Mouse (Mus musculus): ENCODE measurements around the gene Elavl2. TPM values are rescaled to one million over a fixed set of nuclear protein-coding genes. Genes with fewer than 3 reads are reported as not detected.

Gene Elavl2
- polyA plus RNA-seq, 1 experiment from 2014 or later, result 144 TPM

- peaks cover 46% of the 10 kb centered on the region for H3K4me1 ChIP-seq
- no peaks in the 10 kb centered on the region for H3K27me3 ChIP-seq
- no peak for ATAC-seq (replicated peaks)
- peak overlapping the region; percentile 73 for H3K4me3 ChIP-seq
- H3K4me2 ChIP-seq (replicated peaks), result peak overlapping the region; percentile 99
- no peaks in the 10 kb centered on the region for H3K36me3 ChIP-seq
- peak overlapping the region; percentile 92 for H3K27ac ChIP-seq (replicated peaks)
- H3K9ac ChIP-seq (replicated peaks), result peak overlapping the region; percentile 89
- WGBS, result under 1% methylated on average over 7 of the region's 7 CpGs
- no peaks in the 10 kb centered on the region for H3K9me3 ChIP-seq
Observed at GRCm38 (mm10) chr4:91375372-91375687, 25.3 kb downstream of the Elavl2 start.

GRCm38 (mm10) chr4:91374571-91375371 is 25.8 kb downstream of the Elavl2 start:
- Histone ChIP-seq H3K27ac (replicated peaks) (peak overlapping the region; percentile 92), H3K4me3 (peak overlapping the region; percentile 73), H3K36me3 (no peaks in the 10 kb centered on the region), H3K4me2 (replicated peaks) (peak overlapping the region; percentile 99), H3K27me3 (no peaks in the 10 kb centered on the region), H3K4me1 (peaks cover 48% of the 10 kb centered on the region), H3K9ac (replicated peaks) (peak overlapping the region; percentile 89), H3K9me3 (no peaks in the 10 kb centered on the region)
- under 1% methylated on average over 46 of the region's 46 CpGs for WGBS
- ATAC-seq (replicated peaks), result peak; percentile 20

DNA sequence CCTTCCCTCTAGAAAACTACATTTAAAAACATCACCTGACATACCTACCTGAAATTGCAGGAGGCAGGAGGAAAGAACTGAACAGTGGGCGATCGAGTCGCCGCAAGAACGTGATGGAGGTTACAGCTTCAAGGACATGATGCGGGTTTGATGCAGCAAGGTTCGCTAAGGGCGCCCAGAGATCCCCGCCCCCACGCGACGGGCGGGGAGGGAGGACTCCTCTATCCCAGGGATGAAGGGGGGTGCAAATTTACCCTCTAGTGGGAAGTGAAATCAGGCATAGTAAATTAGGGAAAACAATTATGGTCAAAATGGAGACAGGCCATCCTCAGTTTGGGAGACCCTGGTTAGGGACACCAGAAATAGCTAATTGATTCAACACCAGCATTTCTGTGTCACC is 27.7 kb downstream of the Elavl2 start:
- Histone ChIP-seq H3K27ac (replicated peaks) (peak overlapping the region; percentile 68; the same call in 1 of the 2 replicates), H3K4me2 (replicated peaks) (peak overlapping the region; percentile 99), H3K4me3 (peak overlapping the region; percentile 73), H3K9ac (replicated peaks) (peak overlapping the region; percentile 80; the same call in 1 of the 2 replicates), H3K36me3 (no peaks in the 10 kb centered on the region), H3K9me3 (no peaks in the 10 kb centered on the region), H3K4me1 (peaks cover 55% of the 10 kb centered on the region), H3K27me3 (no peaks in the 10 kb centered on the region)
- ATAC-seq (replicated peaks), result no peak
- WGBS, result 7% methylated on average over 13 of the region's 13 CpGs

- H3K27me3 ChIP-seq, result no peaks in the 10 kb centered on the region
- WGBS, result under 1% methylated on average over 44 of the region's 44 CpGs
- peak overlapping the region; percentile 99 for H3K4me2 ChIP-seq (replicated peaks)
- H3K4me1 ChIP-seq, result peaks cover 51% of the 10 kb centered on the region
- peak overlapping the region; percentile 68 for H3K27ac ChIP-seq (replicated peaks)
- H3K36me3 ChIP-seq, result no peaks in the 10 kb centered on the region
- H3K9ac ChIP-seq (replicated peaks), result peak overlapping the region; percentile 80
- H3K4me3 ChIP-seq, result peak overlapping the region; percentile 73
- ATAC-seq (replicated peaks), result peak; percentile 49
- H3K9me3 ChIP-seq, result no peaks in the 10 kb centered on the region
Observed at GRCm38 (mm10) chr4:91371819-91372215, 28.8 kb downstream of the Elavl2 start.

- no peaks in the 10 kb centered on the region for H3K27me3 ChIP-seq
- H3K9me3 ChIP-seq, result no peaks in the 10 kb centered on the region
- ATAC-seq (replicated peaks), result peak; percentile 48
- under 1% methylated on average over 80 of the region's 82 CpGs for WGBS
- H3K9ac ChIP-seq (replicated peaks), result peak overlapping the region; percentile 80
- no peaks in the 10 kb centered on the region for H3K36me3 ChIP-seq
- peak overlapping the region; percentile 68 for H3K27ac ChIP-seq (replicated peaks)
- H3K4me3 ChIP-seq, result peak overlapping the region; percentile 73
- peak overlapping the region; percentile 99 for H3K4me2 ChIP-seq (replicated peaks)
- peaks cover 49% of the 10 kb centered on the region for H3K4me1 ChIP-seq
Observed at GRCm38 (mm10) chr4:91371131-91371818, 29.3 kb downstream of the Elavl2 start.

GRCm38 (mm10) chr4:91365276-91365675 is 35.3 kb downstream of the Elavl2 start:
- H3K9me3 ChIP-seq, result no peaks in the 10 kb centered on the region
- no peak overlapping the region for H3K4me3 ChIP-seq
- H3K36me3 ChIP-seq, result no peaks in the 10 kb centered on the region
- H3K27me3 ChIP-seq, result no peaks in the 10 kb centered on the region
- no peak overlapping the region for H3K9ac ChIP-seq (replicated peaks)
- peaks cover 28% of the 10 kb centered on the region for H3K4me1 ChIP-seq
- no peak for ATAC-seq (replicated peaks)
- WGBS, result 83% methylated on average over 12 of the region's 12 CpGs
- H3K27ac ChIP-seq (replicated peaks), result no peak overlapping the region
- H3K4me2 ChIP-seq (replicated peaks), result no peak overlapping the region

DNA sequence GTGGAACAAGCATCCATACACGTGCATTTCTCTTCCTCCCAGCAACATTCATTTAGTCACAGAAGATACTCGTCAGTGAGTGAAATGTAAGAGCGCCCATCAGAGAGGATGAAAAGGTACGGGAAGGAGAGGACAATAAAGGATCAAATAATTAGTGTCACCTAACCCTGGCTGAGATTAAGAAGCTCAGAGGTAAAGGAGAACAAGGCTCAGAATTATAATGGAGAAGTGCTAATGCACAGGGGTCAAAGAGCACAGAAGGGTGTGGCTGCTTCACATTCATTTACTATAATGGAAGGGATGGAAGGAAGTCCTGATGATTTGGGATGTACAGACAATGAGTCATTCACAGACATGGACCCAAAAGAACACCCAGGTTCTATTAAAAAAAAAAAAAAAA is 36.6 kb downstream of the Elavl2 start:
- Histone ChIP-seq H3K36me3 (no peaks in the 10 kb centered on the region), H3K27ac (replicated peaks) (no peak overlapping the region), H3K4me3 (no peak overlapping the region), H3K4me2 (replicated peaks) (no peak overlapping the region), H3K9ac (replicated peaks) (no peak overlapping the region), H3K9me3 (no peaks in the 10 kb centered on the region), H3K4me1 (peaks cover 18% of the 10 kb centered on the region), H3K27me3 (no peaks in the 10 kb centered on the region)
- no peak for ATAC-seq (replicated peaks)
- WGBS, result 35% methylated on average over 4 of the region's 4 CpGs

DNA sequence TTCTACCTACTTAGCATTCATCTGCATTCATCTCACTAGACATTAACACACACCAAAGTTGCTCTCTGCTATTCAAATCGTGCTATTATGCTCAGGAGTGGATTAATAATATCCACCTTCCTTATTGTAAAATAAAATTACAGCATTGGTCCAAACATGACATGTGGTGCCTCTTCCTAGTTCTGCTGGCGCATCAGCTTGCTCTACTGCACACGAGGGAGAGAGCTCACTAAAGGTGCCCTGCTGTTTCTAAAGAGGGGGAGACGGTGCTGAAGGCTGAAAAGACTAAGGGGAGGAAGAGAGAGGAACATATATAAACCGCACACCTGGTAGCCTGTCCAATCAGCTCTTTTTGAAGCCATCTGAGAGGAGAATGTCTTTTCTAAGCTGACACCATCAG is 38.1 kb downstream of the Elavl2 start:
- H3K4me2 ChIP-seq (replicated peaks), result no peak overlapping the region
- no peak overlapping the region for H3K27ac ChIP-seq (replicated peaks)
- H3K4me3 ChIP-seq, result no peak overlapping the region
- 22% methylated on average over 5 of the region's 5 CpGs for WGBS
- peak; percentile 53; the same call in 1 of the 2 replicates for ATAC-seq (replicated peaks)
- no peaks in the 10 kb centered on the region for H3K27me3 ChIP-seq
- H3K9ac ChIP-seq (replicated peaks), result no peak overlapping the region
- H3K4me1 ChIP-seq, result peaks cover 26% of the 10 kb centered on the region
- H3K36me3 ChIP-seq, result no peaks in the 10 kb centered on the region
- H3K9me3 ChIP-seq, result no peaks in the 10 kb centered on the region

- ATAC-seq (replicated peaks), result no peak
- WGBS, result 72% methylated on average over 9 of the region's 9 CpGs
- Histone ChIP-seq H3K27me3 (no peaks in the 10 kb centered on the region), H3K9ac (replicated peaks) (no peak overlapping the region), H3K36me3 (no peaks in the 10 kb centered on the region), H3K4me2 (replicated peaks) (no peak overlapping the region), H3K4me3 (no peak overlapping the region), H3K27ac (replicated peaks) (no peak overlapping the region), H3K9me3 (no peaks in the 10 kb centered on the region), H3K4me1 (peaks cover 27% of the 10 kb centered on the region)
Observed at GRCm38 (mm10) chr4:91353138-91353537, 47.4 kb downstream of the Elavl2 start.

DNA sequence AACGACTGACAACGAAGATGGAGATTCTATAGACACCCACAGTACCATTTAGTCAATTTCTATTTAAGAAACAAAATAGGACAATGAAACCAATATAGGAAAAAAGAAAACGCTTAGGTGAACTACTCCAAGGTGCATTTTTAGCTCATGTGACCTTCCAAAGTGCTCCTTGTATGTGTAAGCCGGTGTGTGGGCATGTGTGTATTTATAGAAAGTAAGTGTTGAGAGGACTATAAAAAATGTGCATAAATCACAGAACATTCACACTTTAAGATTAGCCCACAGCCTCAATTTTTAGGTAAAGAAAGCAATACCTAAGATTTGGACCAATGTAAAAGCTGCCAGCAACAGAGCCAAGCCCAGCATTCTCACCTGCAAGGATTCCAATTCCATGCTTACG is 51.0 kb downstream of the Elavl2 start:
- Histone ChIP-seq H3K4me2 (replicated peaks) (no peak overlapping the region), H3K9ac (replicated peaks) (no peak overlapping the region), H3K27me3 (no peaks in the 10 kb centered on the region), H3K27ac (replicated peaks) (no peak overlapping the region), H3K4me3 (no peak overlapping the region), H3K4me1 (peaks cover 23% of the 10 kb centered on the region), H3K9me3 (no peaks in the 10 kb centered on the region), H3K36me3 (no peaks in the 10 kb centered on the region)
- WGBS, result 89% methylated on average over 5 of the region's 5 CpGs
- no peak for ATAC-seq (replicated peaks)

DNA sequence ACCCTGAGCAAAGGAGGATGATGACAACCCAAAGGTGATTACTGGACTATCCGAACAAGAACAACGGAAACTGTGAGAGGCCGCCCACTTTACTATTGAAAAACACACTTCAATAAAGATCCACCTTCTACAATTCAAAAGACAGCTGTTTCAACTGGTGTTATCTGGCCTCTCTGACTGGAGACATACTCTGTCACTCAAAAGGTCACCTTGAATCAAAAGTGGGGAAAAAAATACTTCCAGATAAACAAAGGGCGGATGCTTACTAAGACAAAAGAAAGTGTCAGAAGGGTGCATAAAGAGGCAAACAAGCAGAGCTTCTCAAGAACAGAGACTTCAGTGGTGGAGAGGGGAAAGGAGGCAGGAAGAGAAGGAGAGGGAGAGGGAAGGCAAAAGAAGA is 66.4 kb downstream of the Elavl2 start:
- Histone ChIP-seq H3K27me3 (no peaks in the 10 kb centered on the region), H3K9ac (replicated peaks) (no peak overlapping the region), H3K4me2 (replicated peaks) (no peak overlapping the region), H3K4me3 (no peak overlapping the region), H3K9me3 (no peaks in the 10 kb centered on the region), H3K36me3 (no peaks in the 10 kb centered on the region), H3K4me1 (peaks cover 9% of the 10 kb centered on the region), H3K27ac (replicated peaks) (no peak overlapping the region)
- 85% methylated on average over 4 of the region's 4 CpGs for WGBS
- ATAC-seq (replicated peaks), result no peak

- peak; percentile 58; the same call in 1 of the 2 replicates for ATAC-seq (replicated peaks)
- no peak overlapping the region for H3K4me2 ChIP-seq (replicated peaks)
- no peak overlapping the region for H3K27ac ChIP-seq (replicated peaks)
- H3K36me3 ChIP-seq, result peaks cover 10% of the 10 kb centered on the region
- no peak overlapping the region for H3K9ac ChIP-seq (replicated peaks)
- 64% methylated on average over 1 of the region's 1 CpGs for WGBS
- no peak overlapping the region for H3K4me3 ChIP-seq
- H3K9me3 ChIP-seq, result no peaks in the 10 kb centered on the region
- peaks cover 19% of the 10 kb centered on the region for H3K4me1 ChIP-seq
- H3K27me3 ChIP-seq, result no peaks in the 10 kb centered on the region
Observed at GRCm38 (mm10) chr4:91310801-91311200, 89.8 kb downstream of the Elavl2 start.

All from forebrain, embryonic 15.5 days (tissue).